Mouse (Mus musculus): ENCODE data around the gene Necab2.

- TF ChIP-seq CTCF (IDR thresholded peaks at IDR 0.05; ENCODE audit: control insufficient read depth, insufficient read depth, low read length): no peak
- no peak for TF ChIP-seq POLR2A (IDR thresholded peaks at IDR 0.05; ENCODE audit: borderline replicate concordance, control insufficient read depth, low read depth, low read length)
Measured at GRCm38 (mm10) chr8:119430250-119430649, 16.3 kb upstream of the Necab2 start.

All from bone marrow, adult 2 months (tissue).